Comparison of ENCODE assay signal across 12 mouse cellular contexts in the genomic region with DNA sequence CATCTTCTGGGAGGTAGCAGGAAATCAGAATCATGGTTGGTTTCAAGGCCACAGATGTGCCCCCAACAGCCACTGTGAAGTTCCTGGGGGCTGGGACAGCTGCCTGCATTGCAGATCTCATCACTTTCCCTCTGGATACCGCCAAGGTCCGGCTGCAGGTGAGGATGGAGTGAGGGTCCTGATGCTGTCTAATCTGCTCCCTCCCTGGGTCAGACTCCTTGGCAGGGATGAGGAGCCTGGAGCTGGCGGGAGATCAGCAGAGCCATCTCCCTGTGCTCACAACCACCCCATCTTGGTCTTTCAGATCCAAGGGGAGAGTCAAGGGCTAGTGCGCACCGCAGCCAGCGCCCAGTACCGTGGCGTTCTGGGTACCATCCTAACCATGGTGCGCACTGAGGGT. TPM values are rescaled to one million over a fixed set of nuclear protein-coding genes. Genes with fewer than 3 reads are reported as not detected.
A peak's percentile ranks its signal among the peaks of the same experiment; 100 is the strongest.
DNase-seq lines count a peak whose midpoint lies in the region; ATAC-seq and TF ChIP-seq lines count a peak whose summit lies in the region.
"Had no signal": no experiment of that assay in that cellular context is flagged by ENCODE, and none has a peak within 500 bp of the region (broad histone marks: within the 10 kb centered on the region; RNA-seq: fewer than 3 reads in every experiment).

No protein-coding gene starts in this region.

- no peak overlapping the region for H3K4me3 ChIP-seq in forebrain, embryonic 10.5 days
- H3K4me3 ChIP-seq in forebrain, embryonic 14.5 days (ENCODE audit: low read depth, low read length), result no peak overlapping the region
- H3K4me3 ChIP-seq in lung, postnatal 0 days (ENCODE audit: low read depth, low read length), result no peak overlapping the region
- no peak overlapping the region for H3K4me3 ChIP-seq in lung, adult 2 months (replicated peaks; ENCODE audit: extremely low read depth, low read depth, low read length)
- peak overlapping the region; percentile 61 for H3K4me3 ChIP-seq in bone marrow macrophage, adult 2 months (ENCODE audit: insufficient read depth, low read length)
- peak overlapping the region; percentile 79 for H3K4me3 ChIP-seq in liver, embryonic 15.5 days (replicated peaks)

- ATAC-seq in forebrain, embryonic 14.5 days, result no peak
- ATAC-seq in lung, postnatal 0 days, result no peak
- ATAC-seq in liver, embryonic 15.5 days (ENCODE audit: insufficient read depth), result no peak
- no peak for ATAC-seq in megakaryocyte progenitor cell, adult 5-6 weeks (replicated peaks; ENCODE audit: poor library complexity)

- H3K4me1 ChIP-seq in forebrain, embryonic 10.5 days, result peaks cover 54% of the 10 kb centered on the region
- peaks cover 20% of the 10 kb centered on the region; the same call in 1 of the 2 replicates for H3K4me1 ChIP-seq in forebrain, embryonic 14.5 days (ENCODE audit: control insufficient read depth, insufficient read depth, low read length)
- H3K4me1 ChIP-seq in lung, postnatal 0 days (ENCODE audit: insufficient read depth, low read depth, low read length), result peaks cover 5% of the 10 kb centered on the region; the same call in 1 of the 2 replicates
- H3K4me1 ChIP-seq in lung, adult 2 months (ENCODE audit: control insufficient read depth, insufficient read depth, low read length), result peaks cover 19% of the 10 kb centered on the region
- H3K4me1 ChIP-seq in bone marrow macrophage, adult 2 months (ENCODE audit: control insufficient read depth, insufficient read depth, low read length), result peaks cover 33% of the 10 kb centered on the region
- peaks cover 85% of the 10 kb centered on the region for H3K4me1 ChIP-seq in liver, embryonic 15.5 days (replicated peaks)

- no peak for TF ChIP-seq CTCF in lung, postnatal 0 days (IDR thresholded peaks at IDR 0.05)
- no peak for TF ChIP-seq CTCF in lung, adult 2 months (IDR thresholded peaks at IDR 0.05; ENCODE audit: insufficient read depth, low read length)
- TF ChIP-seq CTCF in bone marrow macrophage, adult 2 months (IDR thresholded peaks at IDR 0.05; ENCODE audit: low read depth, low read length), result no peak

- 97% methylated on average over 9 of the region's 9 CpGs for WGBS in forebrain, embryonic 10.5 days
- 98% methylated on average over 9 of the region's 9 CpGs for WGBS in forebrain, embryonic 14.5 days
- WGBS in lung, postnatal 0 days, result 97% methylated on average over 9 of the region's 9 CpGs
- WGBS in lung, adult 2 months, result 97% methylated on average over 9 of the region's 9 CpGs
- WGBS in liver, embryonic 15.5 days (ENCODE audit: insufficient replicate concordance), result 97% methylated on average over 9 of the region's 9 CpGs

- peak overlapping the region; percentile 21 for H3K27ac ChIP-seq in forebrain, embryonic 10.5 days
- no peak overlapping the region for H3K27ac ChIP-seq in forebrain, embryonic 14.5 days (ENCODE audit: low read depth, low read length)
- H3K27ac ChIP-seq in lung, postnatal 0 days (ENCODE audit: low read length), result no peak overlapping the region
- H3K27ac ChIP-seq in bone marrow macrophage, adult 2 months (ENCODE audit: insufficient read depth, low read depth, low read length), result peak overlapping the region; percentile 95
- peak overlapping the region; percentile 93 for H3K27ac ChIP-seq in liver, embryonic 15.5 days (replicated peaks)

- H3K9me3 ChIP-seq in forebrain, embryonic 10.5 days, result no peaks in the 10 kb centered on the region
- H3K9me3 ChIP-seq in forebrain, embryonic 14.5 days (replicated peaks; ENCODE audit: control insufficient read depth, low read length), result no peaks in the 10 kb centered on the region
- H3K9me3 ChIP-seq in lung, postnatal 0 days (ENCODE audit: low read length), result no peaks in the 10 kb centered on the region
- H3K9me3 ChIP-seq in liver, embryonic 15.5 days (replicated peaks), result no peaks in the 10 kb centered on the region

- TF ChIP-seq POLR2A in lung, adult 2 months (IDR thresholded peaks at IDR 0.05; ENCODE audit: borderline replicate concordance, extremely low read depth, low read depth, low read length), result no peak
- no peak for TF ChIP-seq POLR2A in bone marrow macrophage, adult 2 months (IDR thresholded peaks at IDR 0.05; ENCODE audit: borderline replicate concordance, low read depth, low read length)

- H3K27me3 ChIP-seq in forebrain, embryonic 10.5 days (ENCODE audit: poor library complexity, severe bottlenecking), result peaks cover 34% of the 10 kb centered on the region
- H3K27me3 ChIP-seq in forebrain, embryonic 14.5 days (replicated peaks; ENCODE audit: control insufficient read depth, insufficient read depth, low read length), result no peaks in the 10 kb centered on the region
- no peaks in the 10 kb centered on the region for H3K27me3 ChIP-seq in lung, postnatal 0 days (replicated peaks; ENCODE audit: insufficient read depth, low read length)
- no peaks in the 10 kb centered on the region for H3K27me3 ChIP-seq in liver, embryonic 15.5 days

- no peak for TF ChIP-seq EP300 in lung, postnatal 0 days (IDR thresholded peaks at IDR 0.05)

- H3K9ac ChIP-seq in forebrain, embryonic 14.5 days (ENCODE audit: low read length), result no peak overlapping the region
- H3K9ac ChIP-seq in lung, postnatal 0 days (replicated peaks; ENCODE audit: low read depth), result no peak overlapping the region
- H3K9ac ChIP-seq in liver, embryonic 15.5 days, result peak overlapping the region; percentile 90; the same call in 1 of the 2 replicates

- H3K36me3 ChIP-seq in forebrain, embryonic 10.5 days (replicated peaks), result peaks cover 32% of the 10 kb centered on the region
- H3K36me3 ChIP-seq in forebrain, embryonic 14.5 days (ENCODE audit: control insufficient read depth, insufficient read depth, low read length), result no peaks in the 10 kb centered on the region
- peaks cover 17% of the 10 kb centered on the region for H3K36me3 ChIP-seq in lung, postnatal 0 days (ENCODE audit: insufficient read depth, low read length)
- peaks cover 69% of the 10 kb centered on the region for H3K36me3 ChIP-seq in liver, embryonic 15.5 days (replicated peaks)

- no peak for DNase-seq in forebrain, embryonic 10.5 days (ENCODE audit: extremely low spot score, low spot score)
- no peak for DNase-seq in forebrain, embryonic 14.5 days (ENCODE audit: low spot score)
- DNase-seq in lung, postnatal 0 days (ENCODE audit: low spot score), result no peak
- DNase-seq in lung, adult 2 months, result no peak
- no peak for DNase-seq in adrenal gland, adult 8-10 months
- DNase-seq: kidney, postnatal 4 days had no signal

- H3K4me2 ChIP-seq in forebrain, embryonic 14.5 days (ENCODE audit: low read length), result no peak overlapping the region
- H3K4me2 ChIP-seq in lung, postnatal 0 days (replicated peaks; ENCODE audit: low read depth, low read length), result peak overlapping the region; percentile 19; the same call in 1 of the 2 replicates
- H3K4me2 ChIP-seq in liver, embryonic 15.5 days, result peak overlapping the region; percentile 93

RNA-seq across cellular contexts. Expression of gene Ucp2, which starts 3.7 kb away (rescaled TPM):
- polyA plus RNA-seq in forebrain, embryonic 10.5 days (2016; fragmentation: Nextera tagmentation; extraction: Ambion mirVana), result 78.7 and 93.9 TPM in 2 replicates
- 42.5 and 55.0 TPM in 2 replicates for polyA plus RNA-seq in forebrain, embryonic 14.5 days (2014; fragmentation: Nextera tagmentation; extraction: Ambion mirVana)
- polyA plus RNA-seq in lung, postnatal 0 days (2015; fragmentation: Nextera tagmentation; extraction: Ambion mirVana), result 528 and 617 TPM in 2 replicates
- 467 and 695 TPM in 2 replicates for polyA plus RNA-seq in lung, adult 2 months (2012; rRNA removed)
- 1,592 and 1,654 TPM in 2 replicates for polyA plus RNA-seq in bone marrow macrophage, adult 2 months (2012; ENCODE audit: insufficient read depth, insufficient read length, missing spikeins)
- 734 and 787 TPM in 2 replicates for polyA plus RNA-seq in liver, embryonic 15.5 days (2015; fragmentation: Nextera tagmentation; extraction: Ambion mirVana)
- total RNA-seq in megakaryocyte progenitor cell, adult 5-6 weeks (2015), result 208 and 232 TPM in 2 replicates
- 90.4 and 97.3 TPM in 2 replicates for total RNA-seq in megakaryocyte progenitor cell, adult 5-6 weeks (2017)
- total RNA-seq in adrenal gland, adult 8-10 months (2022), result 100 to 1,000 TPM; 212 to 320 (median 270) TPM

RNA-seq across cellular contexts. Expression of gene Dnajb13, which starts 18.0 kb away (rescaled TPM):
- polyA plus RNA-seq in forebrain, embryonic 10.5 days (2016; fragmentation: Nextera tagmentation; extraction: Ambion mirVana), result 0.26 and 0.30 TPM in 2 replicates
- polyA plus RNA-seq in forebrain, embryonic 14.5 days (2014; fragmentation: Nextera tagmentation; extraction: Ambion mirVana), result 4.6 and 5.0 TPM in 2 replicates
- polyA plus RNA-seq in lung, postnatal 0 days (2015; fragmentation: Nextera tagmentation; extraction: Ambion mirVana), result 13.7 and 13.8 TPM in 2 replicates
- 8.3 and 15.2 TPM in 2 replicates for polyA plus RNA-seq in lung, adult 2 months (2012; rRNA removed)
- polyA plus RNA-seq in bone marrow macrophage, adult 2 months (2012; ENCODE audit: insufficient read depth, insufficient read length, missing spikeins), result 0.63 and 1.5 TPM in 2 replicates
- 2.9 and 3.8 TPM in 2 replicates for polyA plus RNA-seq in liver, embryonic 15.5 days (2015; fragmentation: Nextera tagmentation; extraction: Ambion mirVana)
- total RNA-seq in megakaryocyte progenitor cell, adult 5-6 weeks (2015), result not detected in 2 replicates
- 0.17 TPM in 1 of 2 replicates, not detected in the other for total RNA-seq in megakaryocyte progenitor cell, adult 5-6 weeks (2017)
- under 1 TPM; 0.20 to 0.89 (median 0.42) TPM for total RNA-seq in adrenal gland, adult 8-10 months (2022)

RNA-seq across cellular contexts. Expression of gene Ucp3, which starts 24.0 kb away (rescaled TPM):
- polyA plus RNA-seq in forebrain, embryonic 10.5 days (2016; fragmentation: Nextera tagmentation; extraction: Ambion mirVana), result not detected in 2 replicates
- polyA plus RNA-seq in forebrain, embryonic 14.5 days (2014; fragmentation: Nextera tagmentation; extraction: Ambion mirVana), result not detected in 2 replicates
- polyA plus RNA-seq in lung, postnatal 0 days (2015; fragmentation: Nextera tagmentation; extraction: Ambion mirVana), result 0.08 and 0.15 TPM in 2 replicates
- polyA plus RNA-seq in lung, adult 2 months (2012; rRNA removed), result 5.0 and 7.8 TPM in 2 replicates
- not detected in 2 replicates for polyA plus RNA-seq in bone marrow macrophage, adult 2 months (2012; ENCODE audit: insufficient read depth, insufficient read length, missing spikeins)
- polyA plus RNA-seq in liver, embryonic 15.5 days (2015; fragmentation: Nextera tagmentation; extraction: Ambion mirVana), result 0.06 TPM in 1 of 2 replicates, not detected in the other
- 0.15 TPM in 1 of 2 replicates, not detected in the other for total RNA-seq in megakaryocyte progenitor cell, adult 5-6 weeks (2015)
- not detected in 2 replicates for total RNA-seq in megakaryocyte progenitor cell, adult 5-6 weeks (2017)
- total RNA-seq in adrenal gland, adult 8-10 months (2022), result 10 to 100 TPM in 3 of 4 experiments, 1 to 10 TPM in 1; 6.3 to 17.8 (median 14.7) TPM
- total RNA-seq: megakaryocyte-erythroid progenitor cell, adult 5-6 weeks; neutrophil, adult 5-6 weeks had no signal
- polyA plus RNA-seq: brain, embryonic 14.5 days had no signal

RNA-seq across cellular contexts. Expression of gene Coa4, which starts 40.1 kb away (rescaled TPM):
- polyA plus RNA-seq in forebrain, embryonic 10.5 days (2016; fragmentation: Nextera tagmentation; extraction: Ambion mirVana), result 20.4 and 20.6 TPM in 2 replicates
- 13.7 and 19.0 TPM in 2 replicates for polyA plus RNA-seq in forebrain, embryonic 14.5 days (2014; fragmentation: Nextera tagmentation; extraction: Ambion mirVana)
- 17.0 and 18.2 TPM in 2 replicates for polyA plus RNA-seq in lung, postnatal 0 days (2015; fragmentation: Nextera tagmentation; extraction: Ambion mirVana)
- polyA plus RNA-seq in lung, adult 2 months (2012; rRNA removed), result 8.5 and 9.0 TPM in 2 replicates
- 25.9 and 29.7 TPM in 2 replicates for polyA plus RNA-seq in bone marrow macrophage, adult 2 months (2012; ENCODE audit: insufficient read depth, insufficient read length, missing spikeins)
- polyA plus RNA-seq in liver, embryonic 15.5 days (2015; fragmentation: Nextera tagmentation; extraction: Ambion mirVana), result 11.5 and 12.3 TPM in 2 replicates
- total RNA-seq in megakaryocyte progenitor cell, adult 5-6 weeks (2015), result 10.7 and 21.3 TPM in 2 replicates
- total RNA-seq in megakaryocyte progenitor cell, adult 5-6 weeks (2017), result 11.6 and 13.0 TPM in 2 replicates
- 10 to 100 TPM in 3 of 4 experiments, 1 to 10 TPM in 1; 8.1 to 14.5 (median 11.3) TPM for total RNA-seq in adrenal gland, adult 8-10 months (2022)

Comparison
In these comparisons a context has a peak if more than half of its experiments do, and no peak if none do; other contexts are left out.
1. H3K27ac ChIP-seq: peak in forebrain, embryonic 10.5 days (single experiment), bone marrow macrophage, adult 2 months (single experiment) and liver, embryonic 15.5 days (single experiment); none in forebrain, embryonic 14.5 days (single experiment) and lung, postnatal 0 days (single experiment).
2. H3K4me3 ChIP-seq: peak in bone marrow macrophage, adult 2 months (single experiment) and liver, embryonic 15.5 days (single experiment); none in forebrain, embryonic 10.5 days (single experiment), forebrain, embryonic 14.5 days (single experiment), lung, postnatal 0 days (single experiment) and lung, adult 2 months (single experiment).